Mouse (Mus musculus) thymus, adult 2 months (tissue): ENCODE data around the gene Pcnx2.

Experiments used
- CTCF ChIP-seq: fragments of 200-500 bp; IDR thresholded peaks from 2 replicates; pipeline ENCODE4 v1.5.1; 2012; ENCODE audit warnings: mild to moderate bottlenecking, control low read depth, low read length, moderate library complexity, borderline replicate concordance; ENCODE audit not compliant: control insufficient read depth, poor library complexity, insufficient read depth; ENCODE audit errors: extremely low read depth
- POLR2A ChIP-seq: fragments of 200-500 bp; IDR thresholded peaks from 2 replicates; pipeline ENCODE4 v1.6.1; 2012; ENCODE audit warnings: mild to moderate bottlenecking, low read length, control low read depth, moderate library complexity; ENCODE audit not compliant: control insufficient read depth, poor library complexity, insufficient read depth; ENCODE audit errors: extremely low read depth

DNA sequence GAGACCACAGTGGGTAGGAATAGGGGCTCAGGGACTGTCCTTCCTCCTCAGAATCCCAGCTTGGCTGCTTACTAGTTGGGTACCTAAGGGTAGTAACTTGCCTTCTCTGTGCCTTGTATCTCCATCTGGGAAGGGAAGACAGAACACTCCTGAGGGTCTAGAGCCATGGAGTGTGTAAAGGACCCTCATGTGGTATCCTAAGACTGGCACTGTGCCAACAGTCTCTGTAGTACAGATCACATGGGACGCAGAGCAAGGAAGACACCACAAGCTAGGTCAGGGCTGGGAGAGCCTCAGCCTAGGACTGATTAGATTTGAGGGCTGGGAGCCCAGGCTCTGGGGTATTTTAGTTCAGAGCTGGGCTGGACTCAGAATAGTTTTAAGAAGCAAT is 141.0 kb downstream of the Pcnx2 start:
- TF ChIP-seq POLR2A (no peak), CTCF (no peak)
